Mouse (Mus musculus) CH12.LX (cell line): Measurements from ENCODE around the gene Atg16l1. TPM values are rescaled to one million over a fixed set of nuclear protein-coding genes. Genes with fewer than 3 reads are reported as not detected.

Source experiments
- DNase-seq: peaks from one replicate; pipeline ENCODE4 v3.0.0-alpha.2; 2013; ENCODE audit errors: extremely low read depth
- H3K27ac ChIP-seq: 2 replicates; pipeline ENCODE4 v1.5.1; 2012; ENCODE audit warnings: low read depth, mild to moderate bottlenecking, control low read depth, moderate library complexity; ENCODE audit not compliant: insufficient read depth
- H3K27me3 ChIP-seq: replicated peaks from 2 replicates; pipeline ENCODE3; 2012; ENCODE audit warnings: inconsistent platforms
- H3K36me3 ChIP-seq, 2 experiments: replicated peaks in 1 of 2; 2 replicates each; pipeline versions ENCODE3 to v1.6.1; 2012; ENCODE audit warnings: inconsistent platforms in 1 of 2, low read length in 1 of 2, mild to moderate bottlenecking in 1 of 2, mixed read lengths in 1 of 2, moderate library complexity in 1 of 2; ENCODE audit not compliant: control insufficient read depth in 1 of 2, insufficient read depth in 1 of 2
- H3K4me1 ChIP-seq, 2 experiments: 2 replicates each; pipeline ENCODE4 v1.6.1; 2012; ENCODE audit warnings: inconsistent platforms in 1 of 2, moderate library complexity in 1 of 2; ENCODE audit not compliant: insufficient read depth in 2 of 2, control insufficient read depth in 1 of 2
- H3K4me2 ChIP-seq: 2 replicates; pipeline ENCODE4 v1.6.1; 2012; ENCODE audit warnings: low read depth, mild to moderate bottlenecking, control low read depth; ENCODE audit not compliant: poor library complexity, insufficient read depth, severe bottlenecking
- H3K4me3 ChIP-seq, 3 experiments: fragments of 150-350 bp in 1 of 3; sonication (generic) in 1 of 3; replicated peaks in 1 of 3; 2 replicates each; pipeline versions ENCODE3 to v1.5.1; 2011 to 2012; ENCODE audit warnings: low read depth in 2 of 3, low read length in 2 of 3, mild to moderate bottlenecking in 2 of 3, moderate library complexity in 2 of 3, control low read depth in 1 of 3, improper control_type of control experiment in 1 of 3, inconsistent platforms in 1 of 3, mixed read lengths in 1 of 3; ENCODE audit not compliant: poor library complexity in 1 of 3
- H3K79me2 ChIP-seq: replicated peaks from 2 replicates; pipeline ENCODE4 v1.6.1; 2012; ENCODE audit warnings: mild to moderate bottlenecking, moderate library complexity; ENCODE audit not compliant: control insufficient read depth, poor library complexity, insufficient read depth, severe bottlenecking; ENCODE audit errors: extremely low read depth
- H3K9ac ChIP-seq: 2 replicates; pipeline ENCODE4 v1.6.1; 2012; ENCODE audit warnings: low read depth, mild to moderate bottlenecking, control low read depth, moderate library complexity; ENCODE audit not compliant: insufficient read depth
- H3K9me3 ChIP-seq: replicated peaks from 2 replicates; pipeline ENCODE3; 2012; ENCODE audit warnings: low read length, inconsistent platforms, mixed read lengths
- BHLHE40 ChIP-seq: IDR thresholded peaks from 2 replicates; pipeline ENCODE4 v1.6.1; 2011; ENCODE audit warnings: mild to moderate bottlenecking, low read depth, low read length, improper control_type of control experiment
- EP300 ChIP-seq: IDR thresholded peaks from 2 replicates; pipeline ENCODE4 v1.6.1; 2011; ENCODE audit warnings: low read length, improper control_type of control experiment
- GABPA ChIP-seq: IDR thresholded peaks from 2 replicates; pipeline ENCODE4 v1.6.1; 2012; ENCODE audit warnings: low read depth, low read length, improper control_type of control experiment, inconsistent platforms; ENCODE audit not compliant: insufficient replicate concordance
- JUND ChIP-seq: conservative IDR thresholded peaks from 2 replicates; pipeline ENCODE4 v1.6.1; 2011; ENCODE audit warnings: low read depth, low read length, improper control_type of control experiment
- MAFK ChIP-seq: IDR thresholded peaks from 2 replicates; pipeline ENCODE4 v1.6.1; 2011; ENCODE audit warnings: low read length, improper control_type of control experiment; ENCODE audit not compliant: insufficient replicate concordance
- MAZ ChIP-seq: IDR thresholded peaks from 2 replicates; pipeline ENCODE4 v1.6.1; 2012; ENCODE audit warnings: low read depth, mild to moderate bottlenecking, inconsistent platforms, low read length, improper control_type of control experiment, moderate library complexity
- MYC ChIP-seq: IDR thresholded peaks from 2 replicates; pipeline ENCODE4 v1.6.1; 2011; ENCODE audit warnings: low read depth, mild to moderate bottlenecking, improper control_type of control experiment, low read length
- TBP ChIP-seq: conservative IDR thresholded peaks from 2 replicates; pipeline ENCODE4 v1.6.1; 2011; ENCODE audit warnings: low read depth, low read length, improper control_type of control experiment
- TCF12 ChIP-seq: IDR thresholded peaks from 2 replicates; pipeline ENCODE4 v1.6.1; 2014; ENCODE audit warnings: low read depth, mild to moderate bottlenecking, inconsistent platforms, low read length, improper control_type of control experiment
- ZMIZ1 ChIP-seq: IDR thresholded peaks from 2 replicates; pipeline ENCODE4 v1.6.1; 2012; ENCODE audit warnings: low read depth, mild to moderate bottlenecking, inconsistent platforms, low read length, improper control_type of control experiment
- dilution Hi-C: fragments of 300-500 bp; cut with MboI; formaldehyde crosslinking; loops from 2 replicates; pipeline ENCODE4 v1.14.3; 2020; ENCODE audit warnings: low sequenced_read_pairs; ENCODE audit not compliant: extremely low pct_unique_long_range_greater_than_20kb, extremely low pct_ligation_motif_present
- in situ Hi-C: fragments of 300-500 bp; cut with MboI; formaldehyde crosslinking; loops from 3 replicates; pipeline ENCODE4 v1.14.3; 2019; ENCODE audit warnings: low sequenced_read_pairs, low pct_ligation_motif_present, low pct_unique_long_range_greater_than_20kb, mixed read lengths
- polyA plus RNA-seq: library from polyadenylated mRNA; unstranded; fragments of >175 nt; gene quantifications from 2 replicates; pipeline ENCODE4 v1.2.1, GENCODE M21; 2012; ENCODE audit warnings: low read depth; ENCODE audit not compliant: insufficient read length
- total RNA-seq, 2 experiments: library from RNA; depleted of rRNA; stranded (reverse); fragments of 300-350 nt in 1 of 2; fragments of >200 nt in 1 of 2; gene quantifications; 2 replicates each; pipeline ENCODE4 v1.2.3; 2012 to 2014

Gene Atg16l1
- total and polyA plus RNA-seq, 3 experiments: 19.9 to 21.6 (median 19.9) TPM

DNA sequence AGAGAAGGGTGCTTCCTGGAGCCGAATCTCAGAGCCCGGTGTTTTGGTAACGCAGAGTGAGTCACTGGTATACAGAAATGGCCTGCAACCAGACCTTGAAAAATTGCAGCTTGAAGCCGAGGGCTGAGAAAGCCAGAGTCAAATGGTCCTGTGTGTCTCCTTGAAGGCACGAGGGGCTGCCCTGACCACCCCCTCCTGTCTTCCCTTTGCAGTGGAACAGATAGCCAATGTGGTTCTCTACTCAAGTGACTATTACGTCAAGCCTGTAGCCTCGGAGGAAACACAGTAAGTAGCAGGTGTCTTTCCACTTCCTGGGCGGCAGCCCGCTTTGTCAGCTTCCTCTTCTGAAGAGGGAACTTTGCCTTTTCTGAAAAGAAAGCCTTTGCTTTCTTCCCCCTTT is 72.5 kb downstream of the Atg16l1 start (continued):
- TF ChIP-seq MAZ (0 out of 2 replicates have a peak, but pooled peaks have one; percentile 57), GABPA (no peak), MYC (peak; percentile 91; the same call in 1 of the 2 replicates)

DNA sequence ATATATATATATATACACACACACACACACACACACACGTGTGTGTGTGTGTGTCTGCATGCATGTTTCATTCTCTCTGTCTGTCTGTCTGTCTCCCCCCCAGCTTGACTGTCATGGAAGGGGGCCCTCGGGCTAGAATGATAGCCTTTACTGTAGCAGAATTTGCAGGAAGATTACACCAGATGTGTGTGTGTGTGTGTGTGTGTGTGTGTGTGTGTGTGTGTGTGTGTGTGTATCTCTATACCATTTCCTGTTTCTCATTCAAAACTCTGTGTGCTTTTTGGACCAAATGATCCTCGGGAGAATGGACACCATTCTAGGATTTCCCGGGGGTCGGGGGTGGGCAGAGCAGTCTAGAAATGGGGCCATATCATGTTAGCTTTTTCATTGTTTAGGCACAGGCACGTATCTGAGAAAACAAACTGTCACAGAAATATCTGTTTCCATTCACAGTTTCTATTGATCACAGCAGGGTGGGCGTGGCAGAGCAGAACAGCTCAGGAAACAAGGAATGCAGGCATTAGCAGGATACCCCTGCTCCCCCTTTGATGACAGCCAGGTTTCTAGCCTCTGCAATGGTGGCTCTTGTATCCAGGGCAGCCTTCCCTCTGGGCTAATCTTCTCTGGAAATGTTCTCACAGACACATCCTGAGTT is 73.4 kb downstream of the Atg16l1 start:
- Histone ChIP-seq H3K9me3 (no peaks in the 10 kb centered on the region), H3K27me3 (no peaks in the 10 kb centered on the region), H3K36me3 (no peaks in the 10 kb centered on the region), H3K79me2 (no peaks in the 10 kb centered on the region), H3K4me3 (no peak overlapping the region), H3K27ac (peak overlapping the region; percentile 28; the same call in 1 of the 2 replicates), H3K4me1 (peaks cover 11 to 45% of the 10 kb centered on the region in 2 experiments), H3K4me2 (no peak overlapping the region), H3K9ac (no peak overlapping the region)
- dilution Hi-C loops: no loop called here
- in situ Hi-C loops: no loop called here
- 0 out of 2 replicates have a peak, but pooled peaks have one; percentile 2 for TF ChIP-seq MAFK
- no peak for TF ChIP-seq TBP
- no peak for DNase-seq

DNA sequence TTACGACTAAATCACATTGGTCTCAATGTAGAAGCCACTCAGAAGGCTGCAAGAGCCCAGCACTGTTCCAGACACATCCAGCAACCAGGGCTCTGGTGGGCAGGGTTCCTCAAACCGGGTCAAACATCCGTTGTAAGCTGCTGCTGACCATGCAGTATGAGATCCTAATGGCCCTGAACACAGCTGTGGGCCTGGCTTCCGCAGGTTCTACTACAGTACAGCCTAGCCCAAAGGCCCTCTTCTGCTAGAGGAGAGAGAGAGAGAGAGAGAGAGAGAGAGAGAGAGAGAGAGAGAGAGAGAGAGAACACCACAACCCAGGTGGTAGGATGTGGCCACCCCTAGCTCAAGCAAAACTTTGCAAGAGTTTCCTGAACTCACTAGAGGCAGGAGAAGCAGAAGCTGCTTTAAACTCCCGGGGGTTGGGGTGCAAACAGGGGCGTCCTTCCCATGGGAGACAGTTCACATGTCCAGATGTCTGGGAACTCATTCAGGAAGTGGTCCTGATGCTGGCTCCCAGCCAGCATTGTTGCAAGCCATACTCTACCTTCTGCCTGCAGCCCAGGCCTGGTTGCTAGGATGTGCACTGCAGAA is 74.0 kb downstream of the Atg16l1 start:
- in situ Hi-C loops: no loop called here
- dilution Hi-C loops: no loop called here
- Histone ChIP-seq H3K36me3 (no peaks in the 10 kb centered on the region), H3K27ac (peak overlapping the region; percentile 28), H3K79me2 (no peaks in the 10 kb centered on the region), H3K4me1 (peaks cover 11 to 45% of the 10 kb centered on the region in 2 experiments), H3K9me3 (no peaks in the 10 kb centered on the region), H3K27me3 (no peaks in the 10 kb centered on the region), H3K9ac (no peak overlapping the region), H3K4me3 (no peak overlapping the region), H3K4me2 (no peak overlapping the region)
- no peak for DNase-seq
- TF ChIP-seq JUND (0 out of 2 replicates have a peak, but pooled peaks have one; percentile 16), ZMIZ1 (no peak), TCF12 (peak; percentile 43; the same call in 1 of the 2 replicates), EP300 (peak; percentile 30; the same call in 1 of the 2 replicates), BHLHE40 (no peak)
